ENCODE assay signal across 16 mouse cellular contexts in genomic region chr9:69507206-69507605, GRCm38 (mm10). TPM values are rescaled to one million over a fixed set of nuclear protein-coding genes. Genes with fewer than 3 reads are reported as not detected.
DNase-seq lines count a peak whose midpoint lies in the region; ATAC-seq lines count a peak whose summit lies in the region.
"Had no signal": no experiment of that assay in that cellular context is flagged by ENCODE, and none has a peak within 500 bp of the region (broad histone marks: within the 10 kb centered on the region; RNA-seq: fewer than 3 reads in every experiment).

No protein-coding gene starts in this region.

- peaks cover 45% of the 10 kb centered on the region for H3K27me3 ChIP-seq in forebrain, embryonic 13.5 days
- peaks cover 40% of the 10 kb centered on the region for H3K27me3 ChIP-seq in forebrain, embryonic 10.5 days (ENCODE audit: poor library complexity, severe bottlenecking)
- peaks cover 44% of the 10 kb centered on the region for H3K27me3 ChIP-seq in limb, embryonic 12.5 days
- H3K27me3 ChIP-seq in limb, embryonic 10.5 days (ENCODE audit: low read depth, poor library complexity, severe bottlenecking), result peaks cover 56% of the 10 kb centered on the region
- H3K27me3 ChIP-seq in midbrain, embryonic 12.5 days, result peaks cover 21% of the 10 kb centered on the region
- 0 out of 2 replicates have a peak, but pooled peaks cover 3% of the 10 kb centered on the region for H3K27me3 ChIP-seq in stomach, embryonic 15.5 days (replicated peaks)

- no peaks in the 10 kb centered on the region for H3K36me3 ChIP-seq in forebrain, embryonic 13.5 days (ENCODE audit: poor library complexity, severe bottlenecking)
- no peaks in the 10 kb centered on the region for H3K36me3 ChIP-seq in forebrain, embryonic 10.5 days (replicated peaks)
- H3K36me3 ChIP-seq in limb, embryonic 12.5 days, result no peaks in the 10 kb centered on the region
- H3K36me3 ChIP-seq in limb, embryonic 10.5 days, result no peaks in the 10 kb centered on the region
- H3K36me3 ChIP-seq in midbrain, embryonic 12.5 days, result no peaks in the 10 kb centered on the region
- no peaks in the 10 kb centered on the region for H3K36me3 ChIP-seq in stomach, embryonic 15.5 days

- no peak overlapping the region for H3K9ac ChIP-seq in forebrain, embryonic 13.5 days
- no peak overlapping the region for H3K9ac ChIP-seq in limb, embryonic 12.5 days (replicated peaks)
- no peak overlapping the region for H3K9ac ChIP-seq in midbrain, embryonic 12.5 days (replicated peaks)
- H3K9ac ChIP-seq in stomach, embryonic 15.5 days, result no peak overlapping the region

- peaks cover 8% of the 10 kb centered on the region for H3K4me1 ChIP-seq in forebrain, embryonic 13.5 days
- peaks cover 21% of the 10 kb centered on the region for H3K4me1 ChIP-seq in forebrain, embryonic 10.5 days
- H3K4me1 ChIP-seq in limb, embryonic 12.5 days (replicated peaks), result peaks cover 19% of the 10 kb centered on the region; the same call in 1 of the 2 replicates
- peaks cover 13% of the 10 kb centered on the region for H3K4me1 ChIP-seq in limb, embryonic 10.5 days
- peaks cover 8% of the 10 kb centered on the region for H3K4me1 ChIP-seq in midbrain, embryonic 12.5 days
- H3K4me1 ChIP-seq in stomach, embryonic 15.5 days, result no peaks in the 10 kb centered on the region

- no peak overlapping the region for H3K27ac ChIP-seq in forebrain, embryonic 13.5 days
- no peak overlapping the region for H3K27ac ChIP-seq in forebrain, embryonic 10.5 days
- no peak overlapping the region for H3K27ac ChIP-seq in limb, embryonic 12.5 days
- no peak overlapping the region for H3K27ac ChIP-seq in limb, embryonic 10.5 days
- H3K27ac ChIP-seq in midbrain, embryonic 12.5 days (replicated peaks), result no peak overlapping the region
- H3K27ac ChIP-seq in stomach, embryonic 15.5 days, result no peak overlapping the region

- H3K4me3 ChIP-seq in forebrain, embryonic 13.5 days, result no peak overlapping the region
- H3K4me3 ChIP-seq in forebrain, embryonic 10.5 days, result no peak overlapping the region
- peak overlapping the region; percentile 13; the same call in 1 of the 2 replicates for H3K4me3 ChIP-seq in limb, embryonic 12.5 days (replicated peaks)
- no peak overlapping the region for H3K4me3 ChIP-seq in limb, embryonic 10.5 days
- no peak overlapping the region for H3K4me3 ChIP-seq in midbrain, embryonic 12.5 days
- H3K4me3 ChIP-seq in stomach, embryonic 15.5 days (replicated peaks), result no peak overlapping the region
- H3K4me3 ChIP-seq: erythroblast, embryonic 14.5 days had no signal

- WGBS in forebrain, embryonic 13.5 days, result 29% methylated on average over 11 of the region's 11 CpGs
- WGBS in forebrain, embryonic 10.5 days, result 53% methylated on average over 11 of the region's 11 CpGs
- 32% methylated on average over 11 of the region's 11 CpGs for WGBS in limb, embryonic 12.5 days
- 59% methylated on average over 11 of the region's 11 CpGs for WGBS in limb, embryonic 10.5 days
- 30% methylated on average over 11 of the region's 11 CpGs for WGBS in midbrain, embryonic 12.5 days
- 42% methylated on average over 11 of the region's 11 CpGs for WGBS in stomach, embryonic 15.5 days

- H3K9me3 ChIP-seq in forebrain, embryonic 13.5 days (replicated peaks), result no peaks in the 10 kb centered on the region
- H3K9me3 ChIP-seq in forebrain, embryonic 10.5 days, result no peaks in the 10 kb centered on the region
- no peaks in the 10 kb centered on the region for H3K9me3 ChIP-seq in limb, embryonic 12.5 days
- no peaks in the 10 kb centered on the region for H3K9me3 ChIP-seq in limb, embryonic 10.5 days (replicated peaks)
- no peaks in the 10 kb centered on the region for H3K9me3 ChIP-seq in midbrain, embryonic 12.5 days
- H3K9me3 ChIP-seq in stomach, embryonic 15.5 days, result no peaks in the 10 kb centered on the region

- no peak for DNase-seq in forebrain, embryonic 10.5 days (ENCODE audit: extremely low spot score, low spot score)
- DNase-seq in limb, embryonic 10.5 days (ENCODE audit: low spot score), result no peak
- no peak for DNase-seq in spleen, postnatal 14 days (ENCODE audit: low spot score in 2 of 2)
- DNase-seq in lung, postnatal 4 days, result no peak
- DNase-seq: adrenal gland, postnatal 36 days; B cell, adult 2 months; cerebellum, postnatal 36 days; kidney, postnatal 10 days; layer of hippocampus, postnatal 36 days; lung, adult 18-20 months; thymus, adult 18-20 months had no signal

- no peak for ATAC-seq in forebrain, embryonic 13.5 days
- ATAC-seq in limb, embryonic 12.5 days (ENCODE audit: insufficient number of reproducible peaks, insufficient read depth, low FRiP score, low TSS enrichment, low read depth), result no peak
- no peak for ATAC-seq in midbrain, embryonic 12.5 days (ENCODE audit: low FRiP score, low read depth)
- ATAC-seq in stomach, embryonic 15.5 days (ENCODE audit: insufficient read depth, low FRiP score, low read depth), result no peak

- H3K4me2 ChIP-seq in forebrain, embryonic 13.5 days, result peak overlapping the region; percentile 32
- H3K4me2 ChIP-seq in limb, embryonic 12.5 days, result peak overlapping the region; percentile 26
- H3K4me2 ChIP-seq in midbrain, embryonic 12.5 days (replicated peaks), result peak overlapping the region; percentile 15
- peak overlapping the region; percentile 5; the same call in 1 of the 2 replicates for H3K4me2 ChIP-seq in stomach, embryonic 15.5 days

RNA-seq across cellular contexts. Expression of gene Anxa2, which starts 53.8 kb away (rescaled TPM):
- 79.2 and 80.1 TPM in 2 replicates for polyA plus RNA-seq in forebrain, embryonic 13.5 days (2015; fragmentation: Nextera tagmentation; extraction: Ambion mirVana)
- polyA plus RNA-seq in forebrain, embryonic 10.5 days (2016; fragmentation: Nextera tagmentation; extraction: Ambion mirVana), result 91.9 and 100 TPM in 2 replicates
- polyA plus RNA-seq in limb, embryonic 12.5 days (2016; fragmentation: Nextera tagmentation; extraction: Ambion mirVana), result 261 and 301 TPM in 2 replicates
- polyA plus RNA-seq in limb, embryonic 10.5 days (2016; fragmentation: Nextera tagmentation; extraction: Ambion mirVana), result 101 and 138 TPM in 2 replicates
- 167 and 228 TPM in 2 replicates for polyA plus RNA-seq in midbrain, embryonic 12.5 days (2016; fragmentation: Nextera tagmentation; extraction: Ambion mirVana)
- 866 and 946 TPM in 2 replicates for polyA plus RNA-seq in stomach, embryonic 15.5 days (2015; fragmentation: Nextera tagmentation; extraction: Ambion mirVana)
